Mouse (Mus musculus): ENCODE data around the gene Tnfrsf14.

DNA sequence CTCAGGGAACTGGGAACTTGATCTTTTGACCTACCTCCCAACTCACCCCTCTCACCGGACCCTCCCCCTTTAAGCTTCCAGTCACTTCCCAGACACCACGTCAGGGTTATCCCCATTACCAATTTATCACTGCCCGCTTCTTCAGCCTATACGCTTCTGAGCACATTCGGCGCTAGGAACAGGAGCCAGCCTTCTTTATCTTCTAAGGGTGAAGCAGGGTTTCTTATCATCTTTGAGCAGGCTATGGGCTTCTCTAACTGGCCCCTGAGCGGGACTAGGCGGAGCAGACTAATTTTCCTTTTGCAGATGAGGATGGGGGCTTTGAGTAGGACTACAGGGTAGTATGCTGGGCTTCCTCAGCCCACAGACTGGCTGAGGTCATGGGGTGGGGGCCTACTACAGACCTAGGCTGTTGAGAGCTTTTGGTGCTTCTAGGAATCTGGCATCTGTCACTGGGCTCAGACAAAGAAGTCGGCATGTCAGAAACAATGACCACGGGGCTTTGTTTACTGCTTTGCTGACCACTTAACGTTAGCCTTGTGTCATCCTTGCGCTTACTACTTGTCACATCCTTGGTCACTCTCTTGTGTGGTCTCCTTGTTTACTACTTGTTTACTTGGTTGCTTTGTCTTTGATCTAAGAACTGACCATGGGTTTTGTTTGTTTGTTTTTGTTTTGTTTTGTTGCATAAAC is at the start of gene Tnfrsf14:
- TF ChIP-seq CTCF (IDR thresholded peaks at IDR 0.05; ENCODE audit: borderline replicate concordance, insufficient read depth, low read length) (no peak), POLR2A (IDR thresholded peaks at IDR 0.05; ENCODE audit: low read depth, low read length) (no peak)

Data from embryonic fibroblast, embryonic 13.5 days (primary cell).